Mouse (Mus musculus) limb, embryonic 12.5 days (tissue): Measurements from ENCODE around the gene Gimap9. TPM values are rescaled to one million over a fixed set of nuclear protein-coding genes. Genes with fewer than 3 reads are reported as not detected.
"Not testable (repeated sequence)": the region's sequence is repeated elsewhere in the genome, so short reads cannot be mapped to it uniquely, and the experiment has no call there.

Experiments
- ATAC-seq: fragments of 200-750 bp; cut with Nextera tagmentation; 2 replicates; pipeline ENCODE4 v1.8.0; 2017; ENCODE audit warnings: low read depth, moderate TSS enrichment; ENCODE audit not compliant: insufficient number of reproducible peaks, insufficient read depth, low FRiP score, low TSS enrichment
- H3K27ac ChIP-seq: fragments of 300-500 bp; sonication (generic); 2 replicates; pipeline ENCODE4 v1.5.1; 2016; ENCODE audit warnings: mild to moderate bottlenecking, moderate library complexity
- H3K27me3 ChIP-seq: fragments of 300-500 bp; sonication (generic); 2 replicates; pipeline ENCODE4 v1.6.1; 2016; ENCODE audit warnings: mild to moderate bottlenecking, moderate library complexity
- H3K36me3 ChIP-seq: fragments of 300-500 bp; sonication (generic); 2 replicates; pipeline ENCODE4 v1.6.1; 2016; ENCODE audit warnings: mild to moderate bottlenecking, moderate library complexity
- H3K4me1 ChIP-seq: fragments of 300-500 bp; sonication (generic); replicated peaks from 2 replicates; pipeline ENCODE4 v1.6.1; 2016
- H3K4me2 ChIP-seq: fragments of 300-500 bp; sonication (generic); 2 replicates; pipeline ENCODE4 v1.6.1; 2016; ENCODE audit warnings: mild to moderate bottlenecking, moderate library complexity
- H3K4me3 ChIP-seq: fragments of 300-500 bp; sonication (generic); replicated peaks from 2 replicates; pipeline ENCODE4 v1.5.1; 2016; ENCODE audit warnings: mild to moderate bottlenecking
- H3K9ac ChIP-seq: fragments of 300-500 bp; sonication (generic); replicated peaks from 2 replicates; pipeline ENCODE4 v1.6.1; 2016; ENCODE audit warnings: mild to moderate bottlenecking, moderate library complexity
- H3K9me3 ChIP-seq: fragments of 300-500 bp; sonication (generic); 2 replicates; pipeline ENCODE4 v1.6.1; 2016; ENCODE audit warnings: mild to moderate bottlenecking, moderate library complexity
- WGBS: fragments of 180-500 bp; shearing (Covaris S2); methylation state at CpG from one replicate; pipeline ENCODE4 v1.1.7; 2016; 5-methylcytosine and 5-hydroxymethylcytosine counted together
- polyA plus RNA-seq: library from polyadenylated mRNA; unstranded; fragments of >200 nt; fragmentation: Nextera tagmentation; extraction: Ambion mirVana; gene quantifications from 2 replicates; pipeline ENCODE4 v1.2.1, GENCODE M21; 2016

Gene Gimap9
- polyA plus RNA-seq, 1 experiment from 2014 or later: 5.8 TPM

DNA sequence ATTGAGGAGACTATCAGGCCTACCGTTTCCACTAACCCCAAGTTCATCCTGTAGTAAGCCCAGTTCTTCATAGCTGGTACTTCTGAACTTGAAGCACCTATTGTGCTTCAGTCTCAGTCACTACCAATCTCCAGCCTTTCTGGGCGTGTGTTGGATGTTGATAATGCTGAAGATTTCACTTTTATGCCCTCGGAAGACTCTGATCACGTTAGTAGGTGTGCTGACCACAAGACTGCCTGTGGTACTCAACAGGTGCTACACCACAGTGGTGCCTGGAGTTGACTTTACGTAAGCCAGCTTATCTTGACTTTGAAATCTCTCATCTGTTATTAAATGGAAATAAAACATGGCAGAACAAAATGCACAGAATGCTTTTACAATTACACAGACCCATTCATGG is 4.5 kb downstream of the Gimap9 start:
- Histone ChIP-seq H3K27ac (no peak overlapping the region), H3K9ac (no peak overlapping the region), H3K9me3 (no peaks in the 10 kb centered on the region), H3K4me1 (no peaks in the 10 kb centered on the region; the same call in 1 of the 2 replicates), H3K27me3 (no peaks in the 10 kb centered on the region), H3K4me2 (no peak overlapping the region), H3K4me3 (no peak overlapping the region), H3K36me3 (no peaks in the 10 kb centered on the region)
- ATAC-seq: no peak
- 76% methylated on average over 5 of the region's 5 CpGs for WGBS

DNA sequence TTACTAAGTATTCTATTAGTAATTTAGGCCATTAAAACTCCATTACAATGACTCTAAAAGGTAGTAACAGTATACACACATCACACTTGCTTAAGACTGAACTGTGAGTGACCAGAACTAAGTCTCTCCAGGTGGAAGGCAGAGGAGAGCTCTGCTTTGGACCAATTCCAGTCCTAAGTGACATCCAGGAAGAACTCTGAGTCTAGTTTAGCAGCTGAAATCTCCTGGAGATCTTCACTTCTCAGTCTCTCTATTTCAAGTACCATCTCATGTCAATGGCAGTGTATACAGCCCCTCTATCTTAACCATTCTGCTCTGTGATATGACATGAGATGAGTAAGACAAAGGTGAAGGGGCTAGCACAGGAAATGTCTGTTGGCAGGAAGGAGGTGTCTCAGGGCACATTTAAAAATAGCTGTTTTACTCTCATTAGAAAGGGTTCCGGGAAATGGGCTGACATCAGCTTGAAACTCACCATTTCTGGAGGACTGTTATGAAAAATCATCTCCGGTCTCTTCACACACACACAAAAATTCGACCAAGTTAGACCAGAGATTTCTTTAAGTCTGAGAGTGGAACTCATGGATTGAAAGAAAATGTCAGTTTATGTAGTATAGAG is 5.7 kb downstream of the Gimap9 start:
- Histone ChIP-seq H3K9ac (no peak overlapping the region), H3K36me3 (no peaks in the 10 kb centered on the region), H3K27ac (no peak overlapping the region), H3K27me3 (no peaks in the 10 kb centered on the region), H3K4me2 (no peak overlapping the region), H3K4me1 (no peaks in the 10 kb centered on the region), H3K9me3 (no peaks in the 10 kb centered on the region), H3K4me3 (no peak overlapping the region)
- ATAC-seq: no peak
- WGBS: 85% methylated on average over 3 of the region's 3 CpGs

DNA sequence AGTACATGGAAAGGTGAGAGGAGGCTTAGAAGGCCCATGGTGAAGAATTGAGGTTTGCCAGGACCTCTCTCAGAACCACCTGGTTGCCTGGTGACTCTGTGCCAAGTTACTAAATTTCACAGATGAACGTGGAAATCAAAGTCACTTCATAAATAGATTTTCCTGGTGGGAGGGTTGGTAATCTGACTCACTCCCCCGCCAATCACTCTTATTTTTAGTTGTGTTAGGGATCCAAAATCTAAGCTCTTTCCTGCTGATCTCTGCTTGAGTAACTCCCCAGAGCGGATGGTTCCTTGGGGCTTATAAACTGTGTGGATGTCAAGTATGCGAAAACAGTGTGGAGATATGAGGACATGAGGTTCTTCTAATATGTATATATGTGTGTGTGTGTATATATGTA is 6.3 kb downstream of the Gimap9 start:
- H3K27ac ChIP-seq: no peak overlapping the region
- no peaks in the 10 kb centered on the region for H3K4me1 ChIP-seq
- H3K4me3 ChIP-seq: no peak overlapping the region
- no peak for ATAC-seq
- H3K9ac ChIP-seq: no peak overlapping the region
- H3K9me3 ChIP-seq: no peaks in the 10 kb centered on the region
- no peaks in the 10 kb centered on the region for H3K27me3 ChIP-seq
- WGBS: 79% methylated on average over 4 of the region's 4 CpGs
- no peaks in the 10 kb centered on the region for H3K36me3 ChIP-seq
- H3K4me2 ChIP-seq: no peak overlapping the region

DNA sequence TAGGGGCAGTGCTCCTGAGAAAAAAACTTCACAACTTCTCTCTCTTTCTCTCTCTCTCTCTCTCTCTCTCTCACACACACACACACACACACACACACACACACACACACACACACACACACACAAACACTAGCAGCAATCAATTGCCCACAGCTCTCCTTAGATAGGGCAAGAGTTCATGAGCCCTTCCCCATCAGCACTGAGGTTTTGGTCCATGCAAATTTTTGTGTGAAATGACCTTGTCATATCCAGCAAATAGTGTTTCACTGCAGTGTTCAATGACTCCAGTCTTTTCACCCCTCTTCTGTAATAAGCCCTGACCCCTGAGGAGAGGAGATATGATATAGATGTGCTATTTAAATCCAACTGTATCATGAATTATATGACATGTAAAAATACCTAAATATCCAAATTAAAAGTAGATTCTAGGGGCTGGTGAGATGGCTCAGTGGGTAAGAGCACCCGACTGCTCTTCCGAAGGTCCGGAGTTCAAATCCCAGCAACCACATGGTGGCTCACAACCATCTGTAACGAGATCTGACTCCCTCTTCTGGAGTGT is 7.4 kb downstream of the Gimap9 start:
- not testable (repeated sequence) for H3K4me1 ChIP-seq, ATAC-seq
- 97% methylated on average over 4 of the region's 4 CpGs for WGBS

DNA sequence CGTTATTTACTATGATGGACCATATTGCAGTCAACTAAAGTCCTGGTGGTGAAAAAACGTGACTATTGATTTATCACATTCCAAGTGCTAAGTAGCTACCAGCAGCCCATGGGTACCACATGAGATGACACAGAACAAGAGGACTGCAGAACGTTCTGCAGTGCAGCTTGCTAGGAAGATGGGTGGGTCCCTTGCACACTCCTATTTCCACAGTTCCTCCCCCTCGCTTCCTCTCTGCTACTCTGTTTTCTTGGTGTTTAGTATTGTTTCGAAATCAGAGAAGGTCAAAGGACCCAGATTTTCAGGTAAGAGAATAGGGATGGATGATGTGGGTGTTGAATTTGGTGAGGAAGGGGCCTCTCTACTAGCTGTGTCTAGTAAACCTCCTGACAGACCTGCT is 8.4 kb downstream of the Gimap9 start, which contains the start of gene Gimap4:
Gimap4 (plus strand) TSS at position 231 of the 400 bp plus-strand sequence.
- H3K36me3 ChIP-seq: no peaks in the 10 kb centered on the region
- 73% methylated on average over 5 of the region's 5 CpGs for WGBS
- no peaks in the 10 kb centered on the region for H3K27me3 ChIP-seq
- no peak within 1 kb of the TSS for H3K4me3 ChIP-seq
- no peak within 1 kb of the TSS for H3K9ac ChIP-seq
- no peaks in the 10 kb centered on the region for H3K9me3 ChIP-seq
- no peaks in the 10 kb centered on the region for H3K4me1 ChIP-seq
- no peak within 1 kb of the TSS for H3K27ac ChIP-seq
- ATAC-seq: no peak
- no peak within 1 kb of the TSS for H3K4me2 ChIP-seq

More for the DNA sequence above, 7.4 kb downstream of the Gimap9 start:
- H3K4me2 ChIP-seq, H3K36me3 ChIP-seq, H3K27ac ChIP-seq, H3K9ac ChIP-seq, H3K9me3 ChIP-seq, H3K27me3 ChIP-seq, H3K4me3 ChIP-seq: not testable (repeated sequence)

DNA sequence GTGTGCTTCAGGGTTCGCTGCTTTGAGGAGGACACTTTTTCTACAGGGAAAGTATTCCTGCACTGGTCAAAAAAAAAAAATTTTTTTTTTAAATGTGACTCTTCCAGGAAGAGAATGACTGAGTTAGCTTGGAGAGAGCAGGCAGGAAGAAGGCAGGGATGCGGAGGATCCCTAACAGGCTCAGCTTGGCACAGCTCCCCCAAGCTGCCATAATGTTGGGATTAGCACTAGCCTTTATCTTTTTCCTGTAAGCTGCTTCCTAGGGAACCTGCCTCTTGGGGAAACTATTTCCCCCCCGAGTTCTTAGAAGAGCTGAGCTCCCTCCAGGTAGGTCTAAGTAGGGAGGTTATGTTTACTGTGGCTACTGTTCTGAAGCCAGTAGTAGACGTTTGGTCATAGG is 8.9 kb downstream of the Gimap9 start:
- Histone ChIP-seq H3K36me3 (no peaks in the 10 kb centered on the region), H3K4me2 (no peak overlapping the region), H3K4me1 (no peaks in the 10 kb centered on the region), H3K27ac (no peak overlapping the region), H3K9me3 (no peaks in the 10 kb centered on the region), H3K9ac (no peak overlapping the region), H3K27me3 (no peaks in the 10 kb centered on the region), H3K4me3 (no peak overlapping the region)
- WGBS: 66% methylated on average over 4 of the region's 4 CpGs
- no peak for ATAC-seq

DNA sequence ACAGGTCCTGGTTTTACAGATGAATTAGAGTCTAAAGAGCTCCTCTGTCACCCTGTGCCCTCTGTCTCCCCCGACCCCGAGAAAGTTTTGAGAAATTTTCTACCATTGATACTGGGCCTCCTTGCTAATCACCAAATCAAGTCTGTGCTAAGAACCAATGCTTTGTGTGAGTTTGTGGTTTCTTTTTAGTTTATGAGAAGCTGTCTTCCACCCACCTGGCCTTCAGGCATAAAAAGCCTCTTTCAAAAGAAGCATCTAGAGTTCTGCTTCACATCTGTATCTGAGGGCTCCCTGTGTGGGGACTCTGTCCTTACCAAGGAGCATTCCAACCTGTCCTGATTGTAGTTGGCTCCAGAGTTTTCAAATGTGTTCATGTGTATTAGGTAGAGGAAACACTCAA is 9.3 kb downstream of the Gimap9 start:
- Histone ChIP-seq H3K4me2 (no peak overlapping the region), H3K27ac (no peak overlapping the region), H3K27me3 (no peaks in the 10 kb centered on the region), H3K4me1 (no peaks in the 10 kb centered on the region), H3K9me3 (no peaks in the 10 kb centered on the region), H3K4me3 (no peak overlapping the region), H3K9ac (no peak overlapping the region), H3K36me3 (no peaks in the 10 kb centered on the region)
- 82% methylated on average over 2 of the region's 2 CpGs for WGBS
- ATAC-seq: no peak

DNA sequence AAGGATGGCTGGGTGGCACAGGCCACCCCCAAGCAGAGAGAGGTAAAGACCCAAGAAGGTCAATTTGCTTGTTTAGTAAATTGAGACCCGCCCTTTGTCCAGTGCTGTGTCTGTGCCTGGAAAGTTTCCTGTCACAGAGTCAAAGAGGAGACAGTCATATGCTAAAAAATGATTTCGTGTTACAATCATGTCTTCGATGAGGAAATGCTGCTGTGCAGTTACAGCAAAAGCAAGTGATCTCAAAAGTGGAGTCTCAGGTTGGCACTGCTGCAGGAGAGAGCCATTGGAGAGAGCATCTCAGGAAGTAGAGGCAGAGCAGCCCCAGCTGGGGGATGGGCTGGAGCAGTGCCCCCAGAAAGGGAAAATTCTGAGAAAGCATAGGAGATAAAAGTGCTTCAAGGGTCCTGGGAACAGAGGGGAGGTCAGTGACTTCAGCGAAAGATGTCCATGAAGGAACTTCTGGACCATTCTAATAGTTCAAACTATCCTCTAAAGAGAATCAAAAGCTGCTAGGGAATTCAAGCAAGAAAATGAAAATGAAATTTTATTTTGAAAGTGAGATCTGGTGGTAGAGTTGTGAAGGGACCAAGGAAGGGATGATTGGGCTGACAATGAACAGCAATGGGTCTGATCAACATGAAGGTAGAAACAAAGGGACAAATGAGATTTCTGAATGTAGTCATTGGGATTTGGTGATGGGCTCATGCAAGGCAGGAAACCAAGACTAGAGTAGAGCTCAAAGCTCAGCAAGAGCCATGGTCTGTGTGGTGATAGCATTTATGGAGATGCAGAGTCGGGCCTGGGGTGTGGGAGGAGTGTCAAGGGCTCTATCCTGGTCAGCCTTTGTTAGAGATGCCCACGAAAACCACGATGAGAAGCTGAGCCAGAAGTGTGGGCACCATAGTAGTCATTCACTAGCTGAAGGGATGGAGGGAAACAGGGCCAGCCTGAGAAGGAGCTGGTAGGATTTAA is 10.1 kb downstream of the Gimap9 start:
- H3K4me1 ChIP-seq: no peaks in the 10 kb centered on the region
- ATAC-seq: no peak
- no peak overlapping the region for H3K4me2 ChIP-seq
- H3K27me3 ChIP-seq: no peaks in the 10 kb centered on the region
- WGBS: 82% methylated on average over 7 of the region's 7 CpGs
- H3K4me3 ChIP-seq: no peak overlapping the region
- no peaks in the 10 kb centered on the region for H3K36me3 ChIP-seq
- H3K27ac ChIP-seq: no peak overlapping the region
- no peaks in the 10 kb centered on the region for H3K9me3 ChIP-seq
- H3K9ac ChIP-seq: no peak overlapping the region

DNA sequence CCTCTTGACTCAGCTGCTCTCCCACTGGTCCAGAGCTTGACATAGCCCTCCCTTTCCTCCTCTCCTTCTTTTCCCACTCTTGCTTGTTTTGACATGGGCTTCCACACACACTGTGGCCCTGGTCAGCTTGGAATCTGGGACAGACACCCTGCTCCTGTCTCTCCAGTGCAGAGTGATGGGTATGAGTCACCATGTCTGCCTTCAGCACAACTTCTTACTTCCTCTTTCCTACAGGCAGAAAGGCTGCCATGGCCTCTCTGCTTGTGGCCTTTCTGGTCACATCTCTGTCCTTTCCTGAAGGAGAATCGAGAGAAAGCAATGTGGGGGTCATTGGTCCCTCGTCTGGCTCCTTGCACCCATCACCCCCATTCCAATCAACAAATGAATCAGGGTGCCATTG is 11.1 kb downstream of the Gimap9 start:
- 88% methylated on average over 2 of the region's 2 CpGs for WGBS
- Histone ChIP-seq H3K36me3 (no peaks in the 10 kb centered on the region), H3K27me3 (no peaks in the 10 kb centered on the region), H3K4me2 (no peak overlapping the region), H3K9ac (no peak overlapping the region), H3K27ac (no peak overlapping the region), H3K4me1 (no peaks in the 10 kb centered on the region), H3K9me3 (no peaks in the 10 kb centered on the region), H3K4me3 (no peak overlapping the region)
- ATAC-seq: no peak

DNA sequence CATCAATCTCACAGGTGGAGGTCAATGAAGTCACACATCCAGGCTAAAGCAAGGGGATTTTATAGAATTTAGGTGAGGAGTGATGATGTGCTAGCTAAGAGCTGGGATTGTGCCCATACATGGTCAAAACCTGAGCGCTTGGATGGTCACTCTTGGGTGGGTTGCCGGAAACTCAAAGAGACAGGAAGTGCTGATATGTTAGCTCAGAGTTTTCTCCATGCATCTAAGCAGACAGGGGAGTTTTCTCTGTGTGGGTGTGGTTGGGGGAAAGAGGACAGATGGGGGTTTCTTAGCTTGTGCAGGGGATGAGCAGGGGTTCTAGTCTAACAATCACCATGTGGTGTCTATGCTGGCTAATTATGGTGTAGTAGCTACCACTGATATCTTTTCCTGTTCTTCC is 13.4 kb downstream of the Gimap9 start:
- WGBS: 89% methylated on average over 2 of the region's 2 CpGs
- Histone ChIP-seq H3K9me3 (no peaks in the 10 kb centered on the region), H3K36me3 (no peaks in the 10 kb centered on the region), H3K4me3 (no peak overlapping the region), H3K4me1 (no peaks in the 10 kb centered on the region), H3K4me2 (no peak overlapping the region), H3K27me3 (no peaks in the 10 kb centered on the region), H3K27ac (no peak overlapping the region), H3K9ac (no peak overlapping the region)
- ATAC-seq: no peak

DNA sequence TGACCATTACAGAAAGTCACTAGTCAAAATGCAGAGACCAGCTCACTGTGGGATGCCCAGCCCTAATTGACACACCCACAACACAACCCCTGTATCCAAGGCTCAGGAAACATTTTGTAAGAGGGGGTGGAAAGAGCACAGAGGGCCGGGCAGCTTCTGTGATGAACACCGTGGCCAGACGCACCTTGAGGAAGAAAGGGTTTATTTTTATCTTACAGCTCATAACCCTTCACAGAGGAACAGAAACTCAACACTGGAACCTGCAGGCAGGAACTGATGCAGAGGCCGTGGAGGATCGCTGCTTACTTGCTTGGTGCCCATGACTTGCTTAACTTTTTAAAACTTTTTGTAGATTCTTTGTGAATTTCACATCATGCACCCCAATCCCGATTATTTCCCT is 17.0 kb downstream of the Gimap9 start:
- H3K27ac ChIP-seq: no peak overlapping the region
- H3K4me2 ChIP-seq: no peak overlapping the region
- 86% methylated on average over 6 of the region's 6 CpGs for WGBS
- no peaks in the 10 kb centered on the region for H3K36me3 ChIP-seq
- H3K4me1 ChIP-seq: no peaks in the 10 kb centered on the region
- ATAC-seq: no peak
- no peaks in the 10 kb centered on the region for H3K27me3 ChIP-seq
- H3K9me3 ChIP-seq: 0 out of 2 replicates have a peak, but pooled peaks cover 6% of the 10 kb centered on the region
- H3K4me3 ChIP-seq: no peak overlapping the region
- H3K9ac ChIP-seq: no peak overlapping the region
